In genomic region chr1:192415813-192416212, GRCm38 (mm10) we compare ENCODE assay signal across 15 mouse cellular contexts.
DNase-seq lines count a peak whose midpoint lies in the region; ATAC-seq and TF ChIP-seq lines count a peak whose summit lies in the region.
"Had no signal": no experiment of that assay in that cellular context is flagged by ENCODE, and none has a peak within 500 bp of the region (broad histone marks: within the 10 kb centered on the region; RNA-seq: fewer than 3 reads in every experiment).

No protein-coding gene starts in this region.

- TF ChIP-seq POLR2A in cerebellum, adult 2 months (IDR thresholded peaks at IDR 0.05; ENCODE audit: borderline replicate concordance, insufficient read depth, low read length) = no peak

- no peaks in the 10 kb centered on the region for H3K27me3 ChIP-seq in forebrain, embryonic 10.5 days (ENCODE audit: poor library complexity, severe bottlenecking)
- no peaks in the 10 kb centered on the region for H3K27me3 ChIP-seq in forebrain, embryonic 13.5 days
- H3K27me3 ChIP-seq in cerebellum, adult 2 months (ENCODE audit: control insufficient read depth, insufficient read depth, low read length) = no peaks in the 10 kb centered on the region
- H3K27me3 ChIP-seq in midbrain, postnatal 0 days (ENCODE audit: insufficient read depth, low read length) = no peaks in the 10 kb centered on the region
- H3K27me3 ChIP-seq: embryonic facial prominence, embryonic 13.5 days; heart, embryonic 12.5 days; limb, embryonic 12.5 days; lung, embryonic 15.5 days; midbrain, embryonic 13.5 days had no signal

- peak overlapping the region; percentile 25; the same call in 1 of the 2 replicates for H3K27ac ChIP-seq in forebrain, embryonic 10.5 days
- no peak overlapping the region for H3K27ac ChIP-seq in forebrain, embryonic 13.5 days
- peak overlapping the region; percentile 67 for H3K27ac ChIP-seq in cerebellum, adult 2 months (ENCODE audit: insufficient read depth, low read length)
- no peak overlapping the region for H3K27ac ChIP-seq in midbrain, postnatal 0 days (ENCODE audit: low read depth, low read length)
- H3K27ac ChIP-seq: embryonic facial prominence, embryonic 13.5 days; gastrocnemius, adult 2 months; limb, embryonic 12.5 days; lung, embryonic 15.5 days; midbrain, embryonic 13.5 days had no signal

- no peaks in the 10 kb centered on the region for H3K9me3 ChIP-seq in forebrain, embryonic 10.5 days
- H3K9me3 ChIP-seq in forebrain, embryonic 13.5 days (replicated peaks) = no peaks in the 10 kb centered on the region
- H3K9me3 ChIP-seq in midbrain, postnatal 0 days (ENCODE audit: low read length) = no peaks in the 10 kb centered on the region
- H3K9me3 ChIP-seq: embryonic facial prominence, embryonic 13.5 days; heart, embryonic 12.5 days; limb, embryonic 12.5 days; lung, embryonic 15.5 days; midbrain, embryonic 13.5 days had no signal

- H3K9ac ChIP-seq in forebrain, embryonic 13.5 days = no peak overlapping the region
- no peak overlapping the region for H3K9ac ChIP-seq in midbrain, postnatal 0 days (replicated peaks; ENCODE audit: low read length, poor library complexity, severe bottlenecking)
- H3K9ac ChIP-seq: embryonic facial prominence, embryonic 13.5 days; heart, embryonic 12.5 days; limb, embryonic 12.5 days; lung, embryonic 15.5 days; midbrain, embryonic 13.5 days had no signal

- DNase-seq in forebrain, embryonic 10.5 days (ENCODE audit: extremely low spot score, low spot score) = no peak
- peak; percentile 14 for DNase-seq in layer of hippocampus, adult 11-12 months (ENCODE audit: low spot score)
- no peak for DNase-seq in layer of hippocampus, adult 9-10 months (ENCODE audit: low spot score)
- peak; percentile 72 to 79 for DNase-seq in cerebellum, adult 2 months
- peak; percentile 54 for DNase-seq in kidney, postnatal 10 days
- DNase-seq in lung, postnatal 14 days = no peak
- no peak for DNase-seq in midbrain, postnatal 0 days (ENCODE audit: low spot score)
- DNase-seq: gastrocnemius, adult 2 months; right cerebral cortex, postnatal 25 days had no signal

- ATAC-seq in forebrain, embryonic 13.5 days = no peak
- ATAC-seq in midbrain, postnatal 0 days (ENCODE audit: low FRiP score) = no peak
- ATAC-seq: midbrain, embryonic 13.5 days had no signal

- H3K36me3 ChIP-seq in forebrain, embryonic 10.5 days (replicated peaks) = no peaks in the 10 kb centered on the region
- no peaks in the 10 kb centered on the region for H3K36me3 ChIP-seq in forebrain, embryonic 13.5 days (ENCODE audit: poor library complexity, severe bottlenecking)
- H3K36me3 ChIP-seq in midbrain, postnatal 0 days (ENCODE audit: insufficient read depth, low read length) = no peaks in the 10 kb centered on the region
- H3K36me3 ChIP-seq: embryonic facial prominence, embryonic 13.5 days; heart, embryonic 12.5 days; limb, embryonic 12.5 days; lung, embryonic 15.5 days; midbrain, embryonic 13.5 days had no signal

- 62% methylated on average over 3 of the region's 3 CpGs for WGBS in forebrain, embryonic 10.5 days
- WGBS in forebrain, embryonic 13.5 days = 63% methylated on average over 3 of the region's 3 CpGs
- 4% methylated on average over 3 of the region's 3 CpGs for WGBS in cerebellum, adult 2 months
- WGBS in midbrain, postnatal 0 days = 40% methylated on average over 3 of the region's 3 CpGs

- no peak overlapping the region for H3K4me3 ChIP-seq in forebrain, embryonic 10.5 days
- H3K4me3 ChIP-seq in forebrain, embryonic 13.5 days = no peak overlapping the region
- H3K4me3 ChIP-seq in cerebellum, adult 2 months (replicated peaks; ENCODE audit: insufficient read depth, low read depth, low read length) = no peak overlapping the region
- no peak overlapping the region for H3K4me3 ChIP-seq in midbrain, postnatal 0 days (ENCODE audit: low read depth, low read length)
- H3K4me3 ChIP-seq: embryonic facial prominence, embryonic 13.5 days; gastrocnemius, adult 2 months; heart, embryonic 12.5 days; limb, embryonic 12.5 days; lung, embryonic 15.5 days; midbrain, embryonic 13.5 days had no signal

- H3K4me2 ChIP-seq in forebrain, embryonic 13.5 days = no peak overlapping the region
- no peak overlapping the region for H3K4me2 ChIP-seq in midbrain, postnatal 0 days (ENCODE audit: low read depth, low read length, poor library complexity, severe bottlenecking)
- H3K4me2 ChIP-seq: embryonic facial prominence, embryonic 13.5 days; heart, embryonic 12.5 days; limb, embryonic 12.5 days; lung, embryonic 15.5 days; midbrain, embryonic 13.5 days had no signal

- no peak for TF ChIP-seq CTCF in cerebellum, adult 2 months (IDR thresholded peaks at IDR 0.05; ENCODE audit: borderline replicate concordance, insufficient read depth, low read depth, low read length)
- no peak for TF ChIP-seq CTCF in midbrain, postnatal 0 days (IDR thresholded peaks at IDR 0.05)

- H3K4me1 ChIP-seq in forebrain, embryonic 10.5 days = peaks cover 10% of the 10 kb centered on the region
- H3K4me1 ChIP-seq in forebrain, embryonic 13.5 days = no peaks in the 10 kb centered on the region
- H3K4me1 ChIP-seq in cerebellum, adult 2 months (ENCODE audit: control insufficient read depth, insufficient read depth, low read length) = peaks cover 29% of the 10 kb centered on the region
- H3K4me1 ChIP-seq in midbrain, postnatal 0 days (ENCODE audit: insufficient read depth, low read length) = no peaks in the 10 kb centered on the region
- H3K4me1 ChIP-seq: embryonic facial prominence, embryonic 13.5 days; heart, embryonic 12.5 days; limb, embryonic 12.5 days; lung, embryonic 15.5 days; midbrain, embryonic 13.5 days had no signal

Comparison
In these comparisons a context has a peak if more than half of its experiments do, and no peak if none do; other contexts are left out.
1. DNase-seq: peak in layer of hippocampus, adult 11-12 months (single experiment), cerebellum, adult 2 months (2 of 2) and kidney, postnatal 10 days (single experiment); none in forebrain, embryonic 10.5 days (single experiment), layer of hippocampus, adult 9-10 months (single experiment), lung, postnatal 14 days (single experiment) and midbrain, postnatal 0 days (single experiment).
2. H3K27ac ChIP-seq: peak in forebrain, embryonic 10.5 days (single experiment) and cerebellum, adult 2 months (single experiment); none in forebrain, embryonic 13.5 days (single experiment) and midbrain, postnatal 0 days (single experiment).